Comparison of ENCODE assay signal across 8 mouse cellular contexts in genomic region chr12:78860921-78861495, GRCm38 (mm10). TPM values are rescaled to one million over a fixed set of nuclear protein-coding genes. Genes with fewer than 3 reads are reported as not detected.
DNase-seq lines count a peak whose midpoint lies in the region; ATAC-seq lines count a peak whose summit lies in the region.

No protein-coding gene starts in this region.

- peak; percentile 36 to 54 for DNase-seq in kidney, postnatal 36 days
- DNase-seq in kidney, postnatal 4 days = no peak
- peak; percentile 36 for DNase-seq in MEL-GATA-1-ER (ENCODE audit: extremely low read depth, low read depth)
- DNase-seq in urinary bladder, postnatal 25 days (ENCODE audit: low spot score) = no peak
- DNase-seq in layer of hippocampus, postnatal 25 days (ENCODE audit: extremely low spot score in 1 of 2, low spot score in 1 of 2) = no peak

- H3K27me3 ChIP-seq in erythroblast, embryonic 14.5 days (ENCODE audit: control insufficient read depth) = no peaks in the 10 kb centered on the region
- no peaks in the 10 kb centered on the region for H3K27me3 ChIP-seq in limb, embryonic 12.5 days
- no peaks in the 10 kb centered on the region for H3K27me3 ChIP-seq in neural tube, embryonic 14.5 days (ENCODE audit: control insufficient read depth, insufficient read depth, low read length)

- peak overlapping the region; percentile 66 for H3K9ac ChIP-seq in limb, embryonic 12.5 days (replicated peaks)
- peak overlapping the region; percentile 73 for H3K9ac ChIP-seq in neural tube, embryonic 14.5 days (replicated peaks; ENCODE audit: low read depth, low read length)

- WGBS in limb, embryonic 12.5 days = 1% methylated on average over 30 of the region's 30 CpGs
- WGBS in neural tube, embryonic 14.5 days = 1% methylated on average over 30 of the region's 30 CpGs

- peak overlapping the region; percentile 78 for H3K4me3 ChIP-seq in erythroblast, embryonic 14.5 days (replicated peaks)
- H3K4me3 ChIP-seq in limb, embryonic 12.5 days (replicated peaks) = peak overlapping the region; percentile 79
- H3K4me3 ChIP-seq in neural tube, embryonic 14.5 days (ENCODE audit: low read depth, low read length) = peak overlapping the region; percentile 97

- H3K9me3 ChIP-seq in erythroblast, embryonic 14.5 days (ENCODE audit: control insufficient read depth, low read length) = no peaks in the 10 kb centered on the region
- H3K9me3 ChIP-seq in limb, embryonic 12.5 days = no peaks in the 10 kb centered on the region
- H3K9me3 ChIP-seq in neural tube, embryonic 14.5 days (ENCODE audit: control insufficient read depth, low read length) = no peaks in the 10 kb centered on the region

- peaks cover 36% of the 10 kb centered on the region for H3K36me3 ChIP-seq in erythroblast, embryonic 14.5 days (ENCODE audit: control insufficient read depth)
- peaks cover 15% of the 10 kb centered on the region for H3K36me3 ChIP-seq in limb, embryonic 12.5 days
- H3K36me3 ChIP-seq in neural tube, embryonic 14.5 days (ENCODE audit: control insufficient read depth, insufficient read depth, low read length) = no peaks in the 10 kb centered on the region

- no peak for ATAC-seq in limb, embryonic 12.5 days (ENCODE audit: insufficient number of reproducible peaks, insufficient read depth, low FRiP score, low TSS enrichment, low read depth)
- ATAC-seq in neural tube, embryonic 14.5 days (ENCODE audit: low read depth) = peak; percentile 4

- H3K27ac ChIP-seq in limb, embryonic 12.5 days = 0 out of 2 replicates have a peak overlapping the region, but pooled peaks have one; percentile 53
- H3K27ac ChIP-seq in neural tube, embryonic 14.5 days (ENCODE audit: low read depth, low read length) = peak overlapping the region; percentile 66

- H3K4me2 ChIP-seq in limb, embryonic 12.5 days = peak overlapping the region; percentile 85
- H3K4me2 ChIP-seq in neural tube, embryonic 14.5 days (ENCODE audit: low read depth, low read length) = peak overlapping the region; percentile 70

- H3K4me1 ChIP-seq in erythroblast, embryonic 14.5 days (ENCODE audit: control insufficient read depth) = peaks cover 47% of the 10 kb centered on the region
- peaks cover 22% of the 10 kb centered on the region for H3K4me1 ChIP-seq in limb, embryonic 12.5 days (replicated peaks)
- peaks cover 21% of the 10 kb centered on the region for H3K4me1 ChIP-seq in neural tube, embryonic 14.5 days (ENCODE audit: control insufficient read depth, insufficient read depth, low read length)

RNA-seq across cellular contexts. Expression of gene Atp6v1d, which starts 0.4 kb away (rescaled TPM):
- polyA plus RNA-seq in erythroblast, embryonic 14.5 days (2012) = 0.70 and 1.2 TPM in 2 replicates
- polyA plus RNA-seq in limb, embryonic 12.5 days (2016; fragmentation: Nextera tagmentation; extraction: Ambion mirVana) = 64.6 and 67.4 TPM in 2 replicates
- polyA plus RNA-seq in neural tube, embryonic 14.5 days (2014; fragmentation: Nextera tagmentation; extraction: Ambion mirVana) = 155 and 161 TPM in 2 replicates
- total RNA-seq in layer of hippocampus, postnatal 25 days (2021) = 100 to 1,000 TPM; 238 to 266 TPM

RNA-seq across cellular contexts. Expression of gene Eif2s1, which starts 0.6 kb away (rescaled TPM):
- 2.0 and 2.1 TPM in 2 replicates for polyA plus RNA-seq in erythroblast, embryonic 14.5 days (2012)
- polyA plus RNA-seq in limb, embryonic 12.5 days (2016; fragmentation: Nextera tagmentation; extraction: Ambion mirVana) = 213 and 228 TPM in 2 replicates
- polyA plus RNA-seq in neural tube, embryonic 14.5 days (2014; fragmentation: Nextera tagmentation; extraction: Ambion mirVana) = 135 and 146 TPM in 2 replicates
- total RNA-seq in layer of hippocampus, postnatal 25 days (2021) = 10 to 100 TPM; 54.9 to 56.5 TPM

RNA-seq across cellular contexts. Expression of gene Plek2, which starts 45.8 kb away (rescaled TPM):
- 8.1 and 8.2 TPM in 2 replicates for polyA plus RNA-seq in erythroblast, embryonic 14.5 days (2012)
- 3.7 and 4.5 TPM in 2 replicates for polyA plus RNA-seq in limb, embryonic 12.5 days (2016; fragmentation: Nextera tagmentation; extraction: Ambion mirVana)
- polyA plus RNA-seq in neural tube, embryonic 14.5 days (2014; fragmentation: Nextera tagmentation; extraction: Ambion mirVana) = 0.94 and 2.4 TPM in 2 replicates
- under 1 TPM in 1 of 2 experiments, not detected in 1; 0.22 TPM for total RNA-seq in layer of hippocampus, postnatal 25 days (2021)

Comparison
In these comparisons a context has a peak if more than half of its experiments do, and no peak if none do; other contexts are left out.
1. DNase-seq: peak in kidney, postnatal 36 days (2 of 2) and MEL-GATA-1-ER (single experiment); none in kidney, postnatal 4 days (0 of 2), urinary bladder, postnatal 25 days (single experiment) and layer of hippocampus, postnatal 25 days (0 of 2).
2. RNA of gene Atp6v1d, which starts 0.4 kb away (polyA plus RNA-seq): 155 to 161 TPM in neural tube, embryonic 14.5 days and 64.6 to 67.4 TPM in limb, embryonic 12.5 days; 0.70 to 1.2 TPM in erythroblast, embryonic 14.5 days; every median in the first group is over 10 times any median in the second.
3. RNA of gene Eif2s1, which starts 0.6 kb away (polyA plus RNA-seq): 213 to 228 TPM in limb, embryonic 12.5 days and 135 to 146 TPM in neural tube, embryonic 14.5 days; 2.0 to 2.1 TPM in erythroblast, embryonic 14.5 days; every median in the first group is over 10 times any median in the second.
4. Peak in every context shown above with its lines, with median percentiles within 50 percentile points of each other: H3K4me3 ChIP-seq.